Mouse (Mus musculus) C2C12 (cell line): ENCODE data around the gene Oasl1.

Experiments used
- CTCF ChIP-seq: IDR thresholded peaks from one replicate; pipeline ENCODE4 v1.5.1; 2011; ENCODE audit not compliant: control insufficient read depth, insufficient read depth, insufficient read length
- MYOD1 ChIP-seq: IDR thresholded peaks from one replicate; pipeline ENCODE4 v1.6.1; 2011; ENCODE audit warnings: low read depth; ENCODE audit not compliant: control insufficient read depth, insufficient read length
- MYOG ChIP-seq: IDR thresholded peaks from one replicate; pipeline ENCODE4 v1.6.1; 2011; ENCODE audit not compliant: control insufficient read depth, insufficient read length; ENCODE audit errors: extremely low read depth

GRCm38 (mm10) chr5:114980122-114980748, 57.2 kb downstream of the Oasl1 start:
- TF ChIP-seq CTCF (no peak), MYOG (no peak), MYOD1 (no peak)
